Mouse (Mus musculus): ENCODE data around the gene Rcl1.
A peak's percentile ranks its signal among the peaks of the same experiment; 100 is the strongest.

Rcl1 gene

DNA sequence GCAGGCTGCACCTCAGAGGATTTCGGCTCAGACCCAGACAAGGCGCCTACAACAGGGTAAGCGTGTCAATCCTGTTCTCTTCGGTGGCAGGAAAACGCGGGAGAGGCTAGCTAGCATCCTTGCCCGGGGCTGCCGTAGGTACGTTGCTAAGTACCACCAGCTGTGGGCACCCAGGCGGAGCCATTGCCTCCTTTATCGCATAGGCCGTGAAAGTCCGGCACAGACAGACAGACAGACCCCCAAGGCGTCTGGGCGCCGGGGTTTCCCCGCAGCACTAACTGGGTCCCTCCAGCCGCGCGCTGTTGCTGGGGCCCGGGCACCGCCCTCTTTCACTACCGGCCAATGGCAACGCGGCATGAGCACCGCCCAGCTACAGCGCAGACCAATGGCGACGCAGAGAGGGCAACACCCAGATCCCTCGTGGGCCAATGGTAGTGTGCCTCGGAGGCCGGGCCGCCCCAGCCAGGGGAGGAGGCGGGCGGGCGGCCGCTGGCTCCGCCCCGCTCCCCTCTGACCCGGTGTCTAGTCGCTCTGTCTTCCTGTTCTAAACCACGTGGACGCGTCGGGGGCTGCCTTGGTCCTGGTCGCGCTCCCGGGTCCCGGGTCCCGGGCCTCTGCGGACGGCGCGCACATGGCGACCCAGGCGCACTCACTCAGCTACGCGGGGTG lies at the start of gene Rcl1:
Gene Rcl1, plus strand, starts transcription at position 502 of the 669 bp plus-strand sequence.
- DNase-seq (ENCODE audit: low spot score): peak; percentile 95

DNA sequence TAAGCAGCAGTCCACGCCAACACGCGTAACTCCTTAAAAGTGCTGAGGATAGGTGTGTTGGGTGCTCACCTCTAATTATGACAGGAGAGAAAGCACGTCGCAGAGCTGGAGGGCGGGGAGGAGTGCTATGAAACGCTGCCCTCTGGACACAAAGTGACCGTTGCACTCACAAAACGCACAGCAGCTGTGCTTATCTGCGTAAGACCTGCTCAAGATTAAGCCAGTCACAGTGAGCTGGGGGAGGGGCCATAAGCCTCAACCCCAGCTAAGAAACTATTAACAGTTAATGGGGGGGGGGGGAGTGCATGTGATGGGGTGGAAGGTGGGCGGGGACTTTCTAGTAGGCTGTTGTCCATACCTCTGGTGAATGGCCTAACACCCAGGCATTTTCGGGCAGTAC lies 48.4 kb upstream of the Rcl1 start:
- no peak for DNase-seq (ENCODE audit: low spot score)

DNA sequence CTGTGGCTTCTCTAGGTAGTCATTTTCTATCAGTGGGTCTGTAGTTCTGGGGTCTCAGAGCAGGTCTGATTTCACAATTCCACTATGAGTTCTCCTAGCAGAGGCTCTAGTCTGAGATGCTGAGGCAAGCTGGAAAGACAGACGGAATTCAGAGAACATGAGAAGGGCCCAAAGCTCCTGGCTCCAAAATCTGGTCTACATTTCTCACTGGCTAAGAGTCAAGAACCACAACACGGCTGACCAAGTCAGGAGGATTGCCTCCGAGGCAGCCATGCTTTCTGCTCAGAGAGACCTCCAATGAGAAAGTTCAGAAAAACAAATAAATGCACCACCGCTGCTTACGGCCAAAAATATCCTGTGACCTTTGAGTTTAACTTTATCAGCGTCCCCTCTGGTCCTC lies 46.6 kb upstream of the Rcl1 start:
- DNase-seq (ENCODE audit: low spot score): no peak

DNA sequence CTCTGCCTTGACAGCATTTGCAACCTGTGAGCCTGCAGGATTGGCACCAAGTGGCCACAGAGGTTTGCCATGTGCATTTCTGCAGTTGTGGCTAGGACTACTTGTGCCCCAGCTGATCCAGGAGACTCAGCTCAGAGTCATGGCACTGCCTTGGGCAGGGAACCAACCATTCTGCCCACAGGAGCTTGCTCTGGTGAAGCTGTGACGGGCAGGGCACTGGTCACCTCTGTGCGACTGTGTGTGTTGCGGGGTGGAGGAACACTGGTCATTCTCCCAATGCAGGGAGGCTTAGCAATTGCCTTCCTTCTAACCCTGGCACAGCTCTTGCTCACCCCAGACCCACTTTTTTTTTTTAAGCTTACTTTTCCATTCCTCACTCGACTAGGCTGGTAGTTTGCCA lies 45.7 kb upstream of the Rcl1 start:
- no peak for DNase-seq (ENCODE audit: low spot score)

DNA sequence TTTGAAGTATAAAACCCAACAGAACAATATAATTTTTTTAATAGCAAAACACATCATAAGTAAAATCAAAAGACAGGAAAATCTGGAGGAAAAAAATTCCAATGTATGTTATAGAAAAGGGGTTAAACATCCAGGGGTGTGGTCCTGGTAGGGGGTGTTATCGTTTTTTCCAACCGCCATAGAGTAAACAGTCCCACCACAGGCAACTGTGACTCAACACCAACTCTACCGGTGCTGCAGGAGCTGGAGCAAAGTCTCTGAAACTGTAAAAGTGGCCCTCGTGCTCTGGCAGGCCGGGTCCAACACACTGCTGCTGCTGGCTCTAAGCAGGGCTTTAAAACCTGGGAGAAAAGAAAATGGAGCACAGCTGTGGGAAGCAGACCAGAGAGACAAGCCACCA lies 42.4 kb upstream of the Rcl1 start:
- DNase-seq (ENCODE audit: low spot score): no peak

DNA sequence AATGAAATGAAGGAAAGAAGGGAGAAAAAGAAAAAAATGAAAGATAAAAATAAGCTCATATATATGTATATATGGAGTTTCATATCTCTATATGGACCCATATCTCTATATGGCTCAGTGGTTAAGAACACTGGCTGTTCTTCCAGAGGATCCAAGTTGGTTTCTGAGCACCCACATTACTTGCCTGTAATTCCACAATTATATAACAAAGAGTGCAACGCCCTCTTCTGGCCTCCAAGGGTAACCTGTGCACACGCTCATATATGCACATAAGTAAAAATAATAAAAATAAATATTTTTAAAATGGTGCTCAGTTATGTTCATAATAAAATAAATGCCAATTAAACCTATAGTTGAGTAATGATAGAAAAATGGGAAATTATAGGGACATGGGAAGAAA lies 41.5 kb upstream of the Rcl1 start:
- DNase-seq (ENCODE audit: low spot score): no peak

DNA sequence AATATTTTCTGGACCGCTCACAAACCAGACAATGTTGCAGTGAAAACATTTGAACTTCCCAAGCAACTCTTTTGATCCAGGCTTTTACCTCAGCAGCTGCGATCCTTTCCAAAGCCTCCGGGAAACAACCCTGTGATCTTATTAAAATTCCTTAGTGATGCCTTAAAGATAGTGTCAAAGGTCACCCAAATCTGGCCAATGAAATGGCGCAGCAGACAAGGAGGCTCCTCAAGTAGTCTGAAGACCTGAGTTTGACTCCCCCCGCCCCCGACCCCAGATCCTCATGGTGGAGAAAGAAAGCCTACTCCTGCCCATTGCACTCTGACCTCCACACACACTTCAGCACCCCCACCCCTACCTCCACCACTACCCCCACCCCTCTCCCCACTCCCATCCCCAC lies 40.9 kb upstream of the Rcl1 start:
- DNase-seq (ENCODE audit: low spot score): no peak

DNA sequence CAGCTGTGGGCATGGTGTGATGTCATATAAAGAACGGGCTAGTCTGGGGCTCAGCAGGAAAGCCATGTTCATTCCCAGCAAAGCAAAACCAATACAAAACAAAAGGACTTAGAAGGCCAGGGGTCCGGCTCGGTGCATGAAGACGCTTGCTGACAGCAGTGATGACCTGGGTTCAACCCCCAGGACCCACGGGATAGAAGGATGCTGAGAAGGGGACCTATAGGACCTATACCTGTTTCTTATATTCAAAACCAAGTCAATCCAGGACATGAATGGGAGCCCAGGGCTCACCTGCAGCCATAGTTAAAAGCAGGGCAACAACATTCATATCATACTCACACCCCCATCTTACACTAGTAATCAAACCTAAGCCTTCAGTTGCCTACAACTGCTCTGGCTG lies 38.2 kb upstream of the Rcl1 start:
- DNase-seq (ENCODE audit: low spot score): no peak

DNA sequence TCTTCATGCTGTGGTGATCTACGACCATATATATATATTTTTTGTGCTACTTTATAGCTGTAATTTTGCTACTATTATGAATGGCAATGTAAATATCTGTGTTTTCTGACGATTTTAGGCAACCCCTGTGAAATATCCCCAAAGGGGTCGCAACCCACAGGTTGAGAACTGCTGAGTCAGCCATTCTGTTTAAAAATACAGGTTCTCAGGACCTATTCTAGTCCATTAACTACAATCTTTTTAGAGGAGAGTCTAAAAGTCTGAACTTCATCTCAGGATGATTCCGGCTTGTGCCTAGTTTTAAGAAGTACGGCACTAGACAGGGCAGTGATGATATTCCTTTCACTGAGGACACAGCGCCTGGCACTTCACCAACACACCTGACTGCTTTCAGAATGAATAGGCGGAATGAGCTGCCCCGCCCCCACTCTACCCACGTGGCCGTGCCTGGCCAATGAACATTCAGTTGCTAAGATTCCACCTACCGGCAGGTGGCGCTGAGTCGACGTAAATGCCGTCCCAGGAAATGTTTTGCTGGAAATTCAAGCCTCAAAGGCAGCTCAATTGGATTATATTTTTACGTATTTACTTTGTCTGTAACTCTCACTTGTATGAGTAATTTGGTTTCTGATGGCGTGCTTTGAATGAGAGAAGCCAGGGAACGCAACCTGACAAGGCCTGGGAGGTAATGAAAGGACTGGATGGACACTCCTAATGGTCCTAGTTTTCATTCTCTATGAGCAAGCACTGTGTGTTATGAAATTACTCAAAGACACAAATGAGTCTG lies 37.4 kb upstream of the Rcl1 start:
- peak; percentile 91 for DNase-seq (ENCODE audit: low spot score)

DNA sequence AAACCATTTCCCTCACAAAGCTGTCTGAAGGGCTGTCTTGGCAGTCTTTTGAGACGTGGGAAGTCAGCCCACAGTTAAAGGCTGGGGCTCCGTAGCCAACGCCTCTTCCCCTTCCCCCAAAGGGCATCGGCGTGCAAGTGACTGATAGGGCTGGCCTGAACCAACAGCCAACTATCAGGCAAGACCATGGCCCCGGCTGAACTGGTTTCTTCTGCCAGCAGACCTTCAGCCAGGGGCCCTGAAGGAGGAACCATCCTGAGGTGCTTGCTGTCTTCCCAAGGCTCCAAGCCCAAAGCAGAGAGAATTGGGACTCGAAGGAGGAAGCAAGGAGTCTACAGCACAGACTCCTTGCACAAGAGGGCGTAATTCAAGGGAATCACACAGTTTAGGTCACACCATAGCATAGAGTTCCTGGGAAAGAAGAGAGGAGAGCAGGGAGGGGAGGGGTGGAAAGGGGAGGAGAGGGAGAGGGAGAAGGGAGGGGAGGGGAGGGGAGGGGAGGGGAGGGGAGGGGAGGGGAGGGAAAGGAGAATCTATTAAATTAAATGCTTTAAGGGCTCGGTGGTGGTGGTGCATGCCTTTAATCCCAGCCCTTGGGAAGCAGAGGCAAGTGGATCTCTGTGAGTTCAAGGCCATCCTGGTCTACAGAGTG lies 36.6 kb upstream of the Rcl1 start:
- DNase-seq (ENCODE audit: low spot score): peak; percentile 68

DNA sequence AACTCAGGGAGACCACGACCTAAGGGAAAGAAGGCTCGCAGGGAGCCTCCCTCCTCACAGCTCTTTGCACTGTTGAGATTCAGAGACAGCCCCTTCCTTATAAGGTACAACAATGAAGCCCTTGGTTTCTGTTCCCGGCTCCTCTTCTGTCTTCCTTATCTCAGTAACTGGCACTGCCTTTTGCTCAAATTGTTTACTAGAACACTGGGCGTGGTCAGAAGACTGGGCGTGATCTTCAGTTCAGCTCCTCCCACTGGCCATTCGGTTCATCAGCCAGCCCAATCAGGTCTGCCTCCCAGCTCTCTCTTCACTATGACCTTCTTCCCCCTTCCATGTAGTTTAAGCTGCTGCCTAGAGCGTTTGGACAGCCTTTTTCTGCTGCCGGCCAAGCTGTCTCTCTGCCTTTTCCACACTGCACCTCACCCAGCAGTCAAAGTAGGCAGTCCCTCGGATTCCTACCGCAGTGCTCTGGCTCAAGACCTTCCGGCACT lies 34.1 kb upstream of the Rcl1 start:
- peak; percentile 25 for DNase-seq (ENCODE audit: low spot score)

DNA sequence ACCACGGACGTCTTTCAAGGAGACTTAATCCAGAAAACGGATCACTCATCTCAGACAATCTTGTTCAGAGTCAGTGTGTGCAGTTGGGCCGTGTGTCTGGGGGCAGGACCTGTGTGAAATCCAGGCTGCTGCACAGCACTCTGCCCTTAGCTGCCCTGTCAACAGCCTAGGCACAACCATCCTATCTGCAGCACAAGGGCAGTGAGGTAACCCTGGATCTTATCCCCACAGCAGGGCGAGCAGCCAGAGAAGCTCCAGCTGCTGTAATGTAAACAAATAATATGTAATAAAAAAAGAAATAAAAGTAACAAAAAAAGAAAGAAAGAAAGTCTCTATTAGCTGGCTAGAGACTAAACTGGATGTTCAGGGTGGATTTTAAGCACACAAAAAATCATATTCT lies 32.0 kb upstream of the Rcl1 start:
- no peak for DNase-seq (ENCODE audit: low spot score)

DNA sequence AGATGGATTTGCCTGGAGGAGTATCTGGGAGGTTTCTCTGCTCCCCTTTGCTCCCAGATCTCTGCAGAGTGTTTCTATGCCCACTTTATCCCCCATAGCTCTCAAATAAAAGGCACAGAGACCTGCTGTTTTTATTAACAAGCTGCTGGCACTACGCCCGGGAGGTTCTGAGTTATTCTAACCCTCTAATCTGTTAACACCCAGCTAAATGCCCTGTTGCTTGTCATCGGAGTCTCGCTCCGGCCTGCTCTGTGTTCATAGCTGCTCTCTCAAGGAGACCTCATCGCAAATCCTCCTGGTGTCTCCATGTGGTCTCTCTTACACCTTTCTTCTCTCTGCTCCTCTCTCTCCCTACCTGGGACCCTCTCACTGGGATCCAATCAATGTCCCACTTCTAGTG lies 26.4 kb upstream of the Rcl1 start:
- peak; percentile 63 for DNase-seq (ENCODE audit: low spot score)

DNA sequence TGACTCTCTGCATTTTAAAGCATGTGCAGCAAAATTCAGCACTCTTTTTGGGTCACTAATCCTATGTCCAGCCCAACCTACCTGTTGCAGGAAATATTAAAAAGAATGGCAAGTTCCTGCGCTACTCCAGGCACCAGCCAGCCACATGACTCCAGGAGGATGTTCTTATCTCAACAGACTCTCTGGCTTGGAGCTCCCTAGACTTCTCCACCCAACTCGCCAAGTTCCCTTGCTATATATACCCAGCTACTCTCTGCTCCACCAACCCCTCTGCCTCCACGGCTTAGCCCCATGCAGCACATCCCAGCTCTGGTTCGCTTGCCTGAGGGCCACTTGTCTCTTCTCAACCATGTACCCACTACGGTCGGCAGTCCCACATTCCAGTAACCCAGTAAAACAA lies 12.5 kb upstream of the Rcl1 start:
- DNase-seq (ENCODE audit: low spot score): no peak

DNA sequence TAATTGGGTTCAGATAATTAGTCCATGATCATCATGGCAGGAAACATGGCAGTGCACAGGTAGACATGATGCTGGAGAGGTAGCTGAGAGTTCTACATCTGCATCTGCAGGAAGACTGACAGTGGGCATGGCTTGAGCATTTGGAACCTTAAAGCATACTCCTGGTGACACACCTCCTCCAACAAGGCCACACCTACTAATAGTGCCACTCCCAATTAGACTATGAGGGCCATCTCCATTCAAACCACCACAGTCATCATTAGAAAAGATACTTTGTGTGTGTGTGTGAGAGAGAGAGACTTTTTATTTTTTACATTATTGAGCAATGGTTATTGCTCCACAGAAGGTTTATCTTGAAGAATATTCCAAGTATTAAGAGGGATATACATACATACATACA lies 9.0 kb upstream of the Rcl1 start:
- DNase-seq (ENCODE audit: low spot score): no peak

DNA sequence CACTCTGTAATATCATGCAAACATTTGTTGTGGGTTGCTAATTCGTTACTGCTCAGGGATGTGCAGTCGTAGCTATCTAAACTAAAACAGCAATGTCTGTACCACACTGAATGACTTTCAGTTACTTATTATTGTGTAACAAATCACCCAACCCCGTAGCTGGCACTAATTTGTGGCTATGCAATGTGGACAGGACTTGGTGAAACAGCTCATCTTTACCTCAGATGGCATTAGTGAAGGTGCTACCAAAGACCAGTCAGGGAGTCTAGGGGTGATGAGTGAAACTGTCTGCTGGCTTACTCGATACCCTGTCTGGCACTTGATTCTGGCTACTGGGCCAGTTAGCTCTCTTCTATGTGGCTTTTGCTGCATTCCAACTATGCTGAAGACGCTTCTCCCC lies 2.1 kb upstream of the Rcl1 start:
- no peak for DNase-seq (ENCODE audit: low spot score)

DNA sequence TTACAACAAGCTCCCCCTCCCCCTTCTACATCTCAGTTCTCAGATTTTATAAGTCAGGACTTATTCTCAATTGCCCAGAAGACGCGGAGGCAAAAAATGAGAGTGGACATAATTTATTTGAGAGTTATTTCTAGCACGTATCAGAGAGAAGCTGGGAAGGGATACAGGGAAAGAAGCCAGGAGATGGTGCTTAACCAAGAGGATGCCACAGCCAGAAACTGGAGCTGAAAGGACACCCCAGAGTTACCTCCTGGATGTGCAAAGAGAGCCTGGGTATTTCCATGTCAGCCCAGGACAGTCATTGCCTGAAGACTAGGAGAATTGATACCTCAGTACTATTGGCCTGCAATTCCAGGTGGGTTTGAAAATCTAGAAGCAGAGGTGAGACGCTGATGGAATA lies 1.6 kb upstream of the Rcl1 start:
- no peak for DNase-seq (ENCODE audit: low spot score)

DNA sequence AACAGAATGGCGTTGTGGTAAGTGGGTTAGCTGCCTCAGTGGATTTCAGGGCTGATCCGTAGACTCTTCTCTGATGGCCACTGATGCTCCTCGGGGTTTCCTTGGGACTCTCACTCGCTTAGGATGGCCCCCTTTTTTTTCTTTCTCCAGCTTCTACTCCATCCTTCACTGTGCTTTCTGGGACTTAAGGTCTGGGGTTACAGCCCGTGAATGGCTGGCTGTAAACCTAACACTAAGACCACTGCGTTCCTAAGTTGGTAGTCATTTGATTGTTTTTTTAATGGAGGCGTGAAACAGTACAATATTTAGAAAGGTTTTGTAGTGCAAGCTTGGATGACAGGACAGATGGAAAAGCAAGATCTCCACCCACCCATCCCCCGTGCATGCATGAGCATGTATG lies 914 bp upstream of the Rcl1 start:
- no peak for DNase-seq (ENCODE audit: low spot score)

DNA sequence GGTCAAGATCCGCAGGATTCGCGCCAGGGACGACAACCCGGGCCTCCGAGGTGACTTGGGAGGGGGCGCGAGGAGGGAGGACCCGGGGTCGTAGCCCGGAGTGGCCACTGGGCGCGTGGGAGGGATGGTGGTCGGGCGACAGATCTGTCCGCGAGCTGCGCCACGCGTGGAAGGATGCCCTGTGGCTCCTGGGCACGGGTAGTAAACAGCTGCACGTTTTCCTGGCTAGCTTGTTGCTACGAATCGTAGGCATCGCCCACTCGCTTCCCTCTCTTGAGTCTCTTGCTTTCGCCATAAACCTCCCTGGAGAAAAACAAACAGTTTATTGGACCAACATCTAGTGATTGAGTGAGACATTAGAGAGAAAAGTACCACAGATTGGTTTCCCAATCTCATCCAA lies 416 bp downstream of the Rcl1 start:
- peak; percentile 37 for DNase-seq (ENCODE audit: low spot score)

DNA sequence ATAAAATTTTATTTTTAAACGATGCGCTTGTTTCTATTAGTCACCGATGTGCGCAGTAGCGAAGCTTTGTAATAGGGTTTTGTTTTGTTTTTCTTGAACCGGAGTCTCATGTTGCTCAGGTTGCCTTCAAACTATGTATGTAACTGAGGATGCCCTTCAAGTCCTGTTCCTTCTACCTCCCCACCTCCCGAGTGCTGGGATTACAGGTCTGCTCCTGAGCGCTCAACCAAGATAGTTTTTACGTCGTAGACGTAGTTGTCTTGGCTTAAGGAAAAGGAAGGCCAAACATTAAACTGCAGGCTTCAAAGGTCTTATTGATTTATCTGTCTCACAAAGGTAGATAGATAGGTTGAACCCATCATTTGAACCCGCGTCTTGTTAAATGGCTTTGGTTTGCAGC lies 923 bp downstream of the Rcl1 start:
- DNase-seq (ENCODE audit: low spot score): peak; percentile 14

DNA sequence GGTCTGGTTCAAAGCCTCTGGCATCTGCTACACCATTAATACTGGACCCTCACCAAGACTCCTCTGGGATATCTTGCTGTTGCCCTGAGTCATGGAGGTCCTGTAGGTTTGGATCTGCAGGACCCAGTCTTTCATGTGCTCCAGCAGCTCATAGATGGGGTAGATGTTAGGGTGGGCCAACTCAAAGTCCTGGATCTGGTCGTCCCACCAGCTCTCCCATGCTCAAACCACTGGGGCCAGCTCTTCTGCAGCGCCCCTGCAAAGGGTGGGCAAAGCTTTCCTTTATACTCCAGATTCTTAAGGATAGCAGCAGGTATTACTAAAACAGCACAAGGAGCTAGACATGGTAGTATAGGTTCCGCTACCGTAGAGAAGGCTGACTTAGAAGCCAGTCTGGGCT lies 4.6 kb downstream of the Rcl1 start:
- no peak for DNase-seq (ENCODE audit: low spot score)

DNA sequence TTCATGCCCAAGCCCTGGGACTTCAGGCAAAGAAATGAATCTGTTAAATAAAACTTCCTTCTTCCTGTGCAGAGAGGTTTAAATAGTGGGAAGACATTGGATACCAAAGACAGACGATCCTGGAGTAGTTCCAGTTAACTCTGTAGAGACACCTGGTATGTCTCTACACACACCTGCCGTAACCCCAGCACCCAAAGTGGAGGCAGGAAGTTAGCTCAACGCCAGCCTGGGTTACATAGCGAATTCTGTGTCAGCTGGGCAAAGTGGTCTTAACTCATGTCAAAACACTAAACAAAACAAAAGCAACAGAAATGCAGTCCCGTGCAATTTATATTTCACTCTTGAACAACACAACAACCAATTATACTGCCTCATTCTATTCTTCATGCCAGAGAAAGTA lies 5.1 kb downstream of the Rcl1 start:
- DNase-seq (ENCODE audit: low spot score): no peak

DNA sequence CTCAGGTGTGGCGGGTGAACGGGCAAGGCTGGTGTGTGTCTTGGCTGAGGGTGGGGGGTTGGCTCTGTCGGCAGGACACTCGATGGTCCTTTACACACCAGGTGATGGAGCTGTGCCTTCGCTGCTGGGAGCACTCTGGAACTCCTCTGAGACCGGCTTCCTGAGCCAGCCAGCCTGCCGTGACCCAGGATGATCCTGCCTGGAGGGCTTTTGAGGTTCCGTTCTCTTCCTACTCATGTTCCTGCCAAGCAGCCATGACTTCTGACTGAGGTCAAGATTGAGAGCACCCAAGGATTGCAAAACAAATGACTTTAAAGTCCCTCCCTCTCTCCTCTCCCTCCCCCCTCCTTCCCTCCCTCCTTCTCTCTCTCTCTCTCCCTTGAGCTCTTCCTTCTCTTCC lies 11.5 kb downstream of the Rcl1 start:
- no peak for DNase-seq (ENCODE audit: low spot score)

All from MN1 (cell line).